Mouse (Mus musculus) cerebellum, adult 2 months (tissue): ENCODE measurements around the gene Ttc30b. TPM values are rescaled to one million over a fixed set of nuclear protein-coding genes. Genes with fewer than 3 reads are reported as not detected.
A peak's percentile ranks its signal among the peaks of the same experiment; 100 is the strongest.

Experiments
- DNase-seq, 2 experiments: peaks; one replicate each; pipeline ENCODE4 v3.0.0; 2021
- H3K27ac ChIP-seq: fragments of 200-500 bp; 2 replicates; pipeline ENCODE4 v1.5.1; 2012; ENCODE audit warnings: low read length, control low read depth, inconsistent platforms; ENCODE audit not compliant: insufficient read depth
- H3K27me3 ChIP-seq: fragments of 200-500 bp; 2 replicates; pipeline ENCODE4 v1.6.1; 2012; ENCODE audit warnings: inconsistent platforms, mild to moderate bottlenecking, low read length, moderate library complexity; ENCODE audit not compliant: control insufficient read depth, insufficient read depth
- H3K4me1 ChIP-seq: fragments of 200-500 bp; 2 replicates; pipeline ENCODE4 v1.6.1; 2011; ENCODE audit warnings: low read length; ENCODE audit not compliant: control insufficient read depth, insufficient read depth
- H3K4me3 ChIP-seq: fragments of 200-500 bp; replicated peaks from 2 replicates; pipeline ENCODE3; 2011; ENCODE audit warnings: mild to moderate bottlenecking, low read depth, low read length, control low read depth; ENCODE audit not compliant: insufficient read depth
- CTCF ChIP-seq: fragments of 200-500 bp; IDR thresholded peaks from 2 replicates; pipeline ENCODE4 v1.5.1; 2011; ENCODE audit warnings: low read depth, mild to moderate bottlenecking, control low read depth, low read length, moderate library complexity, borderline replicate concordance; ENCODE audit not compliant: insufficient read depth
- POLR2A ChIP-seq: fragments of 200-500 bp; IDR thresholded peaks from 2 replicates; pipeline ENCODE4 v1.6.1; 2011; ENCODE audit warnings: low read length, control low read depth, borderline replicate concordance; ENCODE audit not compliant: insufficient read depth
- WGBS: fragments of 180-500 bp; shearing (Covaris S2); methylation state at CpG from one replicate; pipeline ENCODE4 v1.1.7; 2018; 5-methylcytosine and 5-hydroxymethylcytosine counted together
- polyA plus RNA-seq: library from polyadenylated mRNA; depleted of rRNA; stranded (reverse); fragments of >200 nt; gene quantifications from 2 replicates; pipeline ENCODE4 v1.2.3, GENCODE M21; 2012

The Ttc30b gene
- polyA plus RNA-seq, 1 experiment = 11.2 TPM

DNA sequence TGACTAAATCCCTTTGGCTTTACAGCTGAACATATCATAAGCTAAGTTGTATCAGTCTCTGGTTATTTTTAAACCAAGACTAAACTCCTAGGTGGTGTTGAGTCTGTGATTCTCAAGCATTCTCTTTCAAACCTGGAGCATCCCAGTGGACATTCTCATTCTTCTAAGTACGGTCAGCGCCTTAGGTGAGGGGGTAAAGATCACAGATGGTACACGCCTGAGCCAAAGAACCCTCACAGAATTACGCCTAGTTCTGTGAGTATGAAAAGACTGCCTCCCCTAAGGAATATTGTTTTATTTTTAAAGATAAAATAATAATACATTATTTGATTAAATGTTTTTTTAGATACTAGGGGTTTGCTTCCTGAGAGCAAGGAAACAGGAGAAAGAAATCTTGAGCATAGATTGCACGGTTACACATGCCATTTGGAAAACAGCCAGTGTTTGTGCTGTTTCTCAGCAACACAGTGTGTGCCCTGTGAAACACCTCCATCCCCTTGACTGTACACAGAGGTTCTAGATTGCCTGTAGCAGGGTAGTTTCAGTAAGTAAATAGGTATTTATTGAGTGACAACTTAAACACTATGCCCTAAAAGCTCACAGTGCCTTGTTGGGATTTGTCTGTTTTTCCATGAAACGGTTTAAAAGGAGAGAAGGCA, 8.5 kb downstream of the Ttc30b start:
- peaks cover 6% of the 10 kb centered on the region; the same call in 1 of the 2 replicates for H3K4me1 ChIP-seq
- WGBS = 36% methylated on average over 6 of the region's 6 CpGs
- peak in 1 of 2 experiments; percentile 20 for DNase-seq
- H3K27ac ChIP-seq = peak overlapping the region; percentile 33; the same call in 1 of the 2 replicates
- H3K4me3 ChIP-seq = no peak overlapping the region
- H3K27me3 ChIP-seq = no peaks in the 10 kb centered on the region
- TF ChIP-seq POLR2A (no peak), CTCF (no peak)

DNA sequence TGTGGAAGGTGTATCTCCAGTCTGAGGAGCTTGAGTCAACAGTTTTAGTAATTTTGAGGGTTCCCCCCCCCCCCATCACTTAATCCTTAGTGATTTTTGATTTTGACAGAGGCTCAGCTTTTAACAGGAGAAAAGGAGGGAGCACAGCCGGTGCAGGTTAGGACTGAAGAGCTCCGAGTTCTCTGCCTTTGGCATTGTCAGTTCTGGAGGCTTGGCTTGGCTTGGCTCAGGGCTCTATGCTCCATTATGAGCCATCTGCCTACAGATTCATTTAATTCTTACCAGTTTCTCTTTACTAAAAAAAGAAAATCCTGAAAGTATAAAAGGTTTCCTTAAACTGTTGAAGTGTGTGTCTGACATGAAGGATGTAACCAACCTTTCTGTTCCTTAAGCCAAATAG, 9.2 kb downstream of the Ttc30b start:
- H3K4me1 ChIP-seq = peaks cover 6% of the 10 kb centered on the region; the same call in 1 of the 2 replicates
- no peaks in the 10 kb centered on the region for H3K27me3 ChIP-seq
- 14% methylated on average over 2 of the region's 2 CpGs for WGBS
- TF ChIP-seq POLR2A = no peak
- TF ChIP-seq CTCF = no peak
- H3K4me3 ChIP-seq = no peak overlapping the region
- peak; percentile 45 to 71 for DNase-seq
- H3K27ac ChIP-seq = peak overlapping the region; percentile 79

DNA sequence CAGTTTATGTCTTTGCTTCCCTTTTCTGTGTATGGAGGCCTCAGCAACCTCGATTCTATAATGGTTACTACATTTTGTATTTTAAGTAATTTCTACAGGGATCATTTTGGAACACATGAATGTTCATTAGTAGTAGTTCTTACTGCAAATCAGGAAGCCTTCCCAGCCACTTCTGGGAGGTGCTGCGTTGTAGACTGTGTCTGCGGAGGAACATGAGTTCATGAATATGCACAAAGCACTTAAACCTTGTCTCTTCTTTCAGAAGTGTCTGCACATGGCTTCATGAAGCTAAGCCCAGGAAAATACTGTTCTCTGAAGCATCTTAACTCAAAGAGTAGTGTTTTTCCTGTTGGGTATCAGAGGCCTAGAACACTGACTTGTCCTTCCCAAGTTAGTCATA, 10.4 kb downstream of the Ttc30b start:
- TF ChIP-seq POLR2A (no peak), CTCF (no peak)
- no peak overlapping the region for H3K27ac ChIP-seq

DNA sequence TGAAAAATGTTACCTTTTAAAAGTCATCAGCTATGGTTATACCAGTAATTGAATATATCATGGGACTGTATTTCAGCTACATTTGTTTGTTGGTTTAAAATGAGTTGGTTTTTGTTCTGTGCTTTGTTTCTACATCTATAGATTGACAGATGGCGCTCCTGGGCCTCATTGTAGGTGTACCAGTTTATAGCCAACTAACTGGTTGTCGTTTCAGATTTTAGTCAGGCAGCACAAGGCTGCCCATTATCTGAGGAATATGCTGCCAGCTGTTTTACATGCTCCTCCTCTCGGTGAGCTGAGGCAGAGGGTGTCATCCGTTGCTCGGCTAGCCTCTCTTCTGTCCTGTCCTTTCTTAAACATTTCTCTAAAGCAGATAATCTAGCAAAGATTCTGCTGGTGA, 12.3 kb downstream of the Ttc30b start:
- H3K4me1 ChIP-seq = peaks cover 6% of the 10 kb centered on the region; the same call in 1 of the 2 replicates
- whole genome bisulfite sequencing = 28% methylated on average over 5 of the region's 5 CpGs
- no peak overlapping the region for H3K27ac ChIP-seq
- H3K4me3 ChIP-seq = no peak overlapping the region
- TF ChIP-seq CTCF = no peak
- TF ChIP-seq POLR2A = no peak
- no peaks in the 10 kb centered on the region for H3K27me3 ChIP-seq
- DNase-seq = no peak

More for the DNA sequence above, 10.4 kb downstream of the Ttc30b start:
- no peak for DNase-seq
- Histone ChIP-seq H3K4me3 (no peak overlapping the region), H3K27me3 (no peaks in the 10 kb centered on the region), H3K4me1 (peaks cover 6% of the 10 kb centered on the region; the same call in 1 of the 2 replicates)
- WGBS = 95% methylated on average over 3 of the region's 3 CpGs

DNA sequence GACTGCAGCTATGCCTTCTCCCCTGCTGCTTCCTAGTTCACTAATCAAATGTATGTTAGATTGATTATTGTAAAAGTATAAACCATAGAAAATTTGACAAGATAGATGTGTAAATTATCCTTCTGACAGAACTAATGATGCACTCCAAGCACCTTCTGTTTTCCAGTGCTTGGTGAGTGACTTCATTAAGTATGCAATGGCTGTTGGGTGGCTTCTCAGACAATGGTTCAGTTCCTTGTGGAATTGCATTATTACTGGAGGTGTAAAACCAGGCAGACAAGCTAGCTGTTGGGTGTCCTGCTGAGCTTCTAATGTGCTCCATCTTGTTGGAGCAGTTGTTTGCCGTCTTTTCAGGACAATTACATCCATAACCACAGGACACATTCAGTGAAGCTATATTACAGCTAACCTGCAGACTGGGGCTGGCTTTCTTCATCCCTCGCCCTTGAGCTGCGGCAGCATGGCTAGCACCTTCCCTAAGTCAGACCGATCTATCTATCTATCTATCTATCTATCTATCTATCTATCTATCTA, 14.5 kb downstream of the Ttc30b start:
- WGBS = 78% methylated on average over 4 of the region's 4 CpGs
- TF ChIP-seq CTCF (no peak), POLR2A (no peak)
- no peak overlapping the region for H3K27ac ChIP-seq
- no peak overlapping the region for H3K4me3 ChIP-seq
- no peak for DNase-seq
- H3K4me1 ChIP-seq = no peaks in the 10 kb centered on the region; the same call in 1 of the 2 replicates
- H3K27me3 ChIP-seq = no peaks in the 10 kb centered on the region

DNA sequence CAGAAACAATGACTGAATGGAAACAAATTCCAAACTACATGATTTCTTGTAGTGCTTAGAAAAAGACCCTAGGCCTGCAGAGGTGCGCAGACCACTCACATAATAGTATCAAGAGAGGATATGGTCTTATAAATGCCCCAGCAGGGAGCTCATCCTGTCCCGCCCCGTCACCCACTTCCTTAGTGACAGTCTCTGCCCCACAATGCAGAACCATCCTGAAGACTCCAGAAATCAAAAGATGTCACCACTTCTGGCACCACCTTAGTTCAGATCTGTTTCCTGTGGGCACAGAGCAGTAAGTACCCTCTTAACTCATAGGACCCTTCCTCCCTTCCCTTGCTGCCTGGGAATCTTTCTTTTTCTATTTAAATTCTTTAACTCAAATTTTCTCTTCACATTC, 23.3 kb downstream of the Ttc30b start:
- Histone ChIP-seq H3K27ac (no peak overlapping the region), H3K27me3 (no peaks in the 10 kb centered on the region), H3K4me1 (no peaks in the 10 kb centered on the region), H3K4me3 (no peak overlapping the region)
- no peak for TF ChIP-seq POLR2A
- no peak for TF ChIP-seq CTCF
- 89% methylated on average over 3 of the region's 3 CpGs for WGBS
- DNase-seq = no peak

DNA sequence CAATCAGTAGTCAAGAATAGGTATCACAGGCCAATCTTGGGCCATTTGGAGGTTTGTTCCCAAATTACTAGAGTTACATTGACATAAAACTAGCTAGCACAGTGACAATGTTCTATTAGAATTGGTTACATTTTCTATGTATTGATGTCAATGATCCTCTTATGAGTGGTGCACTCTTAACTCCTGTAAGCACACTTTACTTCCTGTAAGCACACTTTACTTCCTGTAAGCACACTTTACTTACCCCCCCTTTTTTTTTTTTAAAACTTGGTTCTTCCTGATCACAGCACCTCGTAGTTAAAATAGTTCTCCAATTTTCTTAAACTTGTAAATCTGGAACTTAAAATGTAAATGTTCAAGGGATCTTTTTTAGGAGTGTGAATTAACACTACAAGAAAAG, 31.2 kb downstream of the Ttc30b start:
- Histone ChIP-seq H3K27ac (no peak overlapping the region), H3K27me3 (no peaks in the 10 kb centered on the region), H3K4me1 (no peaks in the 10 kb centered on the region), H3K4me3 (no peak overlapping the region)
- 90% methylated on average over 1 of the region's 1 CpGs for WGBS
- TF ChIP-seq POLR2A (no peak), CTCF (no peak)
- no peak for DNase-seq

DNA sequence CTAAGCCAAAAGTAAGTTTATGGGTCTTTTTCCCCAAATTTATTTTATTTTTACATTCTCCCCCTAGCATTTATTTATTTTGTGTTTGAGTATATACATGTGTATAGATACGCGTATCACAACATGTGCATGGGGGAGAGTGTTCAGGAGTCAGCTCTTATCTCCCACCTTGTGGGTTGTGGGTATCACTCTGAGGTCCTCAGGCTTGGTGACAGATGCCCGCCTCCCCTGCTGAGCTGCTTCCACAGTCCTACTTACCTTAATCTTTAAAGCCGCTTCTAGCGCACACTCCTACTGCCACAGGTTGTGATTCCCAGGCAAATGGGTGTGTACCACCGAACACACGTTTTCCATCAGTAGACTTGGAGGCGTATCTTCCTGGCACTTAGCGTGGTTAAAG, 36.5 kb downstream of the Ttc30b start:
- H3K4me3 ChIP-seq = no peak overlapping the region
- no peak for DNase-seq
- TF ChIP-seq CTCF (no peak), POLR2A (no peak)
- H3K27ac ChIP-seq = no peak overlapping the region
- H3K27me3 ChIP-seq = no peaks in the 10 kb centered on the region
- WGBS = 87% methylated on average over 9 of the region's 9 CpGs
- no peaks in the 10 kb centered on the region for H3K4me1 ChIP-seq
